Mouse (Mus musculus): ENCODE results near the gene St6galnac5.

DNA sequence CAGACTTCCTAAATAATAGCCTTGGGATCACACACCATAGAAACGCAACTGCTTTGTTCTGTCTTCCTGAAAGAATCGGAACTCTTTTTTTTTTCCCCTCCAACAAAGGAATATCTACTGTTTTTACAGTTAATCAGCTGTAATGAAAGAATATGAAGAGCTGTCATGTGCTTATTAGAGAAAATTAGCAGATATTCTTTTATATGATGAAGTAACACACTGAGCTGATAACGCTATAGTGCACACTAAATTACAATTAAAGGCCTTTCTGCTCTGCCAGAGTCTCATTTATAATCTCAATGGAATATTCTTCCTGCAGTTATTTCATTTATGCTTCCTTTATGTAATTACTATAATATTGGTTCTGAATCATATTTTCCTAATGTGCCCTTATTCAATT, 139.4 kb downstream of the St6galnac5 start:
- TF ChIP-seq CTCF (IDR thresholded peaks at IDR 0.05; ENCODE audit: insufficient read depth, low read depth, low read length) (no peak), POLR2A (IDR thresholded peaks at IDR 0.05; ENCODE audit: insufficient read depth, low read depth, low read length) (no peak)
